Mouse (Mus musculus) left cerebral cortex, postnatal 36 days (tissue): ENCODE measurements around the gene Ndufc1. TPM values are rescaled to one million over a fixed set of nuclear protein-coding genes. Genes with fewer than 3 reads are reported as not detected.
"Not testable (repeated sequence)": the region's sequence is repeated elsewhere in the genome, so short reads cannot be mapped to it uniquely, and the experiment has no call there.

ENCODE experiments used
- DNase-seq, 2 experiments: peaks; one replicate each; pipeline ENCODE4 v3.0.0; 2021 to 2022; ENCODE audit warnings: low spot score in 2 of 2, mixed read lengths in 1 of 2
- intact Hi-C: fragments of 180-260 bp; cut with DNase I; formaldehyde crosslinking; loops from one replicate; pipeline ENCODE4 v1.15.1; 2025
- total RNA-seq, 2 experiments: library from RNA; stranded (reverse); gene quantifications; 2 replicates each; pipeline ENCODE4 v1.2.3; 2021

The Ndufc1 gene
- total RNA-seq, 2 experiments from 2014 or later: 288 to 324 TPM

DNA sequence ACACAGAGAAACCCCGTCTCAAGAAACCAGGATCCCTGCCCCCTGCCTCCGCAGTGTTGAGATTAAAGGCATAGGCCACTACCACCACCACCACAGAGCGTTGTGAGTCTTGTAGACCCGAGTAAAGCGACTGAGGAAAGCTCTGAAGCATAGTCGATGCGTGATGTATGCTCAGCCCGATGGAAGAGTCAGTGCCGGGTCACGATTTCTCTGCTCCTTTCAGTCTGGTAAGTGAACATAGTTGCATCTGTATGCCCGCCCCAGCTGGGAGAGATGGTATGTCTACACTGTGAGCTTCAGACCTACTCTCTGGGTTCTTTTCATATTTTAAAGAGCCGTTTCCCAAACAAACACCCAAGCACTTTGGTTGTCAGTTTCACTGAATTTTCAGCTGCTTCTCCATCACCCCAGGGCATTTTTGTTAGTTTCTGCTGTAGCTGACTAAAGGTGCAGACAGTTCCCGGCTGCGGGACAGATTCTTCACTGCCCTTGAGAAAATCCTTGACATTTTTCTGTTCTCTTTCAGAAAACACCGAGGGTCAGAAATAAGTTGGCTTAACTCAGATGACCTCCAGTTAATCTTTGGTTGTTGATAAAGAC is 11.0 kb downstream of the Ndufc1 start:
- intact Hi-C loops: no loop called here

DNA sequence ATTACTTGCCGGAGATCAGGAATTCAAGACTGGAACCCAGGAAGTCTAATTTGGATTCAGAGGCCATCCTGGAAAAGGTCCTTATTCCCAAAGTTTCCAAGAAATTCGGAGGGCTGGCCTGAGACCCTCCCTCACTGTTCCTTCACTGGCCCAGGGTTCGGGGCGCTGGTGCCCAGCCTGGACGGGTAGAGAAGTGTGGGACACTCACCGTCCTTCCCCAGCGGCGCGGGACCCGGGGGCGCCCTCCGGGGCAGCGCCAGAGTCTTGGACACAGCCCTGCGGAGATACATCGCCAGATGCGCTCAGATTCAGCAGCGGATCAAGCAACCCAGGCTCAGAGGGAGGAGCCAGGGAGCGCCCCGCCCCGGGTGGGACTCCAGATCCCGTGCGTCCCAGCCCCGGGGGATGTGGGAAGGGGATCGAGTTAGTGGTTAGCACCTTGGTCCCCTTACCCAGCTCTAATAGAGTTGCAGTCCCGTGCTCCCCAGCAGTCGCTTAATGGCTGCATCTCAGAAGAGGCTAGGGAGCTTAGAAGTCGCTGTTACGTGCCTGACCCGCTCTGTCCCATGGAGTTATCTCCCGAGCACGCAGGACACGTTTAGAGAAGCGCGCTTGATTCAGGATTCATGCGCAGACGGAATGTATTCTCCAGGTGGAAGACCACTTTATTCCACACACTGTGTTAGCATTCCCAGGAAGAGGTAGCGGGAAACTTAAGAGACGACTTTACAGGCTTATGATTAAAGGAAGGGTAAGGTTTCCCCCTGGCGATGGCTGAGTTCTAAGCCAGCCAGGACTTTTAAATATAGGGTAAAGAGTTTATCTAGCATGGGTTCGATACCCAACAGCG is 12.3 kb downstream of the Ndufc1 start, which contains the start of gene Mgarp:
Mgarp (minus strand) TSS at position 520 of the 850 bp plus-strand sequence.
- intact Hi-C loops: no loop called here
- DNase-seq: no peak

More for the DNA sequence above, 11.0 kb downstream of the Ndufc1 start:
- DNase-seq: no peak

DNA sequence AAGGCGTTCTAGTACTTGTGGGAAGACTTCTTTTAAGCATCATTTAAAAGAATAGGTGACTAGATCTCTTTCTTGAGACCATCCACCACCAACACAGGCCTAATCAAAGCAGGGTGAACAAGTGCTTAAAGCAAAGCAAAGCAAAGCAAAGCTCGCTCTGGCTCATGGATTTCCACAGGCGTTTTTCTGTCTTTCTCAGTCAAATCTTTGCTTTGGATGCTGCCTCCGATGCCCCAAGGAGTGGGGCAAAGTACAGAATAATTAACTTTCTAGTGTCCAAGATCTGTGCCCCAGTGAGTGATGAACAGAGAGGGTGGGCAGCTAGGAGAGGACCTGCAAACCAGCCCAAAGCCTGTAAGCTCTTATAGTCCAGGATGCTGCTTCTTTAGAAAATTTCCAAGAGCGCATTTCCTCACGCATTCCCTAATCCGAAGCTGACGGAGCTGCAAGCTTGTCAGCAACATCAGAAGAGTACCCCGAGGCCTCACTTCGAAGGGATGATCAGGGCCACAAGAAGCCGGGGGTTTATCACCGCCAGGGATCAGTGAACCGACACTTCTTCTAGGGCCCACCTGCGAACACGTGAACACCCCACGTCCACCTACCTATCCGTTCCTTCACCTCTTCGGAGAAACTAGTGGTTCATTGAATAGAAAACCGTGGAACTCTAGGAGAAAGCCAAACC is 13.2 kb downstream of the Ndufc1 start:
- intact Hi-C loops: no loop called here
- DNase-seq: no peak

DNA sequence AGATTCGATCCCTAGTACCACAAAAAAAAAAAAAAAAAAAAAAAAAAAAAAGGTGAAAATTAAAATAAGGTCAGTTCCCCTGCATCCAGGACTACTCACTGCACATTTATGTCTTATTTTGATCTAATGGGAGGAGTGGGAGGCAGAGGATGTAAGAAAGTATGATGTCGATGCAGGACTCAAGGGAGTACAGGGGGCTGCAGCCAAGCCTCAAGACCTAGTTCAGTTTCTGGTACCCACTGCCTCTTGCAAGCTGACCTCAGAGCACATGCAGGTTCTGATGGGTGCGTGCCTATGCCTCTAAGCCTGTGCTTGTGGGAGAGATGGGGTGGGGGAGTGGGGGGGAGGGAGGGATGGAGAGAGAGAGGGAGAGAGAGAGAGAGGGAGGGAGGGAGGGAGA is 13.9 kb downstream of the Ndufc1 start:
- intact Hi-C loops: no loop called here
- DNase-seq: no peak

DNA sequence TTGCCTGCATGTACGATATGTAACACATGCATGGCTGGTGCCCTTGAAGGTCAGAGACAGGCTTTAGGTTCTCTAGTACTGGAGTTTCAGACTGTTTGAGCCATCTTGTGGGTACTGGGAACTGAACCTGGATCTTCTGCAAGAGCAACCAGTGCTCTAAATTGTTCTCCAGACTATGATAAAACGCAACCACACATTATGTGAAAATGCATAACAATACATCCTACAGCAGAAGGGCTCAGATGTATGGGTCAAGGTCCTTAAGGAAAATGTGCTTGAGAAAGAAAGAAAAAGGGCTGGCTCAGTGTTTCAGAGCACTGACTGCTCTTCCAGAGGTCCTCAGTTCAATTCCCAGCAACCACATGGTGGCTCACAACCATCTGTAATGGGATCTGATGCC is 15.1 kb downstream of the Ndufc1 start:
- intact Hi-C loops: no loop called here
- no peak for DNase-seq

DNA sequence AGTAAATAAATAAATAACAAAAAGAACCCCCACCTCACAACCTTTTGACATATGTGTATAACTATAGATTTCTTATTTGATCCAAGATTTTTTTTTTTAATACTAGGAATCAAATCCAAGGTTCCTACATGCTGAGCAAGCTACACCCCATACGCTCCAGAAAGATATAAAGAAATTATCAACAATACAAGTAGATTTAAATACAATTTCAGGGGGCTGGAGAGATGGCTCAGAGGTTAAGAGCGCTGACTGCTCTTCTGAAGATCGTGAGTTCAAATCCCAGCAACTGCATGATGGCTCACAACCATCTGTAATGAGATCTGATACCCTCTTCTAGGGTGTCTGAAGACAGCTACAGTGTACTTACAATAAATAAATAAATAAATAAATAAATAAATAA is 15.8 kb downstream of the Ndufc1 start:
- intact Hi-C loops: not testable (repeated sequence)

DNA sequence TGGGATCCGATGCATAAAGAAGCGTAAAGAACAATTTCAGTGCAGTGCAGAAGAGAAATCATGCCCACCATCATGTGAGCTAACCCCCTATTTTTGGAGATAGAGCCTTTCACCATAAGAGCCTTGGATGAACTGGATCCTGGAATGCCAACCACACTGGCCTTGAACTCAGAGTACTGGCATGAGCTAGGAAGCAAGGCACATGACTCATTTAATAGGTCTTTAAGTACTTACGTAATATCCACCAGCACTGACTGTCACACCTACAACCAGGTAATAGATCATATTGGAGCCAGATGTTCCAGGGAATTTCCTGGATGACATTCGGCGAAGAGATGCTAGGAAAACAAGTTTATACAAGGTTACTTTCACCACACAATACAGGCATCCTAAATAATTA is 17.2 kb downstream of the Ndufc1 start:
- intact Hi-C loops: no loop called here
- no peak for DNase-seq

More for the DNA sequence above, 15.8 kb downstream of the Ndufc1 start:
- DNase-seq: not testable (repeated sequence)

DNA sequence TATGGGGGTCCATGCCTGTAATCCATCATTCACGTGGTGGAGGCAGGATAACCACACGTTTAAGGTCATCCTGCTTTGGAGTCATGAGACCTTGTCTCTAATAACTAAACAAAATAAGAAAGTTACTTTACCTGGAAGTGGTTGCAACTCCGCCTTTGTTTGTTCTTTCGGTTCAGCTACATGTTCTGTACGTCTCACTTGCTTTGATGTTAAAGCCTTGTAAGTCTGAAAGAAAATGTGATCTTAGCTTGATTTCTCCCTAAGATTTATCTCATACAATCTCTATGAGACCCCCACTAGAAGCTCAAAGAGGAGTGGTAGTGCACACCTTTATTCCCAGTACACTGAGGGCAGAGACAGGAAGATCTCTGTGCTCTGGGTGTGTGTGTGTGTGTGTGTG is 17.7 kb downstream of the Ndufc1 start:
- no peak for DNase-seq
- intact Hi-C loops: no loop called here

DNA sequence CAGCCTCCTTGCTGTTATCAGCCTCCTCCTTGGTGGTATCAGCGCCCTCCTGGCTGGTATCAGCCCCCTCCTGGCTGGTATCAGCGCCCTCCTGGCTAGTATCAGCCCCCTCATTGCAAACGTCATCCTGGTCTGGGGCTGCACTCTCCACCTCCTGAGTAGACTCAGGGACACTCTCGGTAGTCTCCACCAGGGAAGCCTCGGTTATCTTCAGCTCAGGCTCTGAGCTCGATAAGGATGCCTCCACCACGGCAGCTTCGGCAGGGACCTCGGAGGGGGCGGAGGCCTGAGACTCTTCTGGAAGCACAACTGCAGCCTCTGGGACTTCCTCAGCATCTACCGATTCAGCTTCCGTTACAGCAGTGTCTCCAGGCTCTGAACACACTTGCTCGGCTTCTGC is 19.9 kb downstream of the Ndufc1 start:
- intact Hi-C loops: no loop called here
- no peak for DNase-seq

DNA sequence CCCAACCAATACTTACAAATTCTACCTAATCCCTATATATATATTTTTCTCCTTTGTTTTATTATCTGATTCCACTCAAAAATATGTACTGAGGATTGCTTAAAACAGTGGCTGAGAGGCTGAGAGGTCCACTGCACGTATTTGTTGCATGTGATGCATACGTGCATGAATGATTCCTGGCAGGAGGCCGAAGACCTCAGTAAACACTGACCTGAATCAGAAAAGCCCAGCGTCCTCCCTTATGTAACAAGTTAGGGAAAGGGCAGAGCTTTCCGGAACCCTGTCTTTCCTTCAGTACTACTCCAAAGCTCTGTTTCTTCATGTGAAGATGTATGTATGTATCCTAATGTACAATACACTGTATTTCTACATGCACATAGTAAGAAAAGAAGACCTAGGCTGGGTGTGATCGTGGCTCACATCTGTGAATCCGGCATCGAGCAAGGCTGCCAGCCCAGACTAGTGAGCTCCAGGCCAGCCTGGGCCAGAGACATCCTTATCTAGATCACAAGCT is 20.9 kb downstream of the Ndufc1 start:
- intact Hi-C loops: no loop called here
- DNase-seq: no peak

DNA sequence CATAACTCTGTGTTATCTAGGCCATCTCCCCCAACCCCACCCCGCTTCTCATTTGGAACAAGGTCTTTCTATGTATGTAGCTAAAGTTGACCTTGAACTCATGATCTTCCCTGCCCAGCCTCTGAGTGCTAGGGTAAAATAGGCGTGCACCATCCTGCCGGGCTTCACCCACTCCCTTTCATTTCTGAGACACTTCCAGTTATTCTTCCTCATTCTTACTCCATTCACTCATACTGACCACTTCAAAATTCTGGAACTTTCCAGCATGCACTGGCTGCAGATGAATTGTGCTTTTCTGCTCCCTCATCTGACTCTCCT is 21.7 kb downstream of the Ndufc1 start:
- intact Hi-C loops: no loop called here

DNA sequence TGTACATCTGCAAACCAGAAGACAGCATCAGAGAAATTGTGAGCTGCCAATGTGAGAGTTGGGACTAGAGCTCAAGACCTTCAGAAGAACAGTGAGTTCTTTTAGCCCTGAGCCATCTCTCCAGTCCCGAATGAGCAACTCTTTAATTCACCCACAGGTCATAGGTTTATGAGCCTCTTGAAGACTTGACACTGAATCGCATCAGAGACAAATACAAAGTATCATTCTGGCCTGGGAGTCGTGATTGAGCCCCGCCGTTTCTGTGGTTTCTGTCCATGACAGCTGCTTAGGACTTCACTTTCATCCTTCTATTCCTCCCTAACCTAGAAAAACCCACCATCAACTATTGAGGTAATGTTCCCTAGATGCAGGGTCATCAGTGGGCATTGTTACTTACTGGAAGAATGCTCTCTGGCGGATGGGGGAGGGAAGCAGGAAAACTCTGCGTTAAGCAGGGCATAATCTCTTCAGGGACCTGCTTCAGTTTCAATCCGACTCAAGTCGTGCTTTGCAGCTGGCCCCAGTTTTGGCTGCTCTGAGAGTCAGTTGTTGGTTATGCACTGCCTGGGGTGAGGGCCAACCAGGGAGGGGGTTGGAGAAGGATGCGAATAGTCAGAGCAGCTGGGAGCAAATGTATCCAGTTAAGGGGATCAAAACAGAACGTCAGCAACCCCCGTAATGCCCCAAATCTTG is 22.2 kb downstream of the Ndufc1 start:
- intact Hi-C loops: no loop called here
- no peak for DNase-seq

More for the DNA sequence above, 21.7 kb downstream of the Ndufc1 start:
- DNase-seq: no peak

DNA sequence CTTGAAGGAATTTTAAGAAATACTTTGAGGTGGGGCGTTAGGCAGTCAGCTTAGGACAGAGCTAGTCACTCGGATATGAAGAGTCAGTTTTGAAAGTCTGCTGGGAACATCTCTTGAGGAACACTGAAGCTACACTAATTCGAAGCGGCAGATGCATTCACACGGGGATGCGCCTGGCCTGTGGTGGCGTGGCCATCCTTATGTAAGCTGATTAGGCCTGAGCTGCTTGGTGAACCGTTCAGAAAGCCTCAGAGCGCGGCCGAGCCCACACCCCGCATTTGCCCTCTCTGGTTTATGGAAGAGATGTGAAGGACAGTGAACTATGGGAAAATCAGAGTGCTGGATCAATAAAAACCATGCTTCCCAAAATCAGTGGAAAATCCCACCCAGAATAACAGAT is 25.4 kb downstream of the Ndufc1 start:
- intact Hi-C loops: no loop called here
- DNase-seq: no peak

DNA sequence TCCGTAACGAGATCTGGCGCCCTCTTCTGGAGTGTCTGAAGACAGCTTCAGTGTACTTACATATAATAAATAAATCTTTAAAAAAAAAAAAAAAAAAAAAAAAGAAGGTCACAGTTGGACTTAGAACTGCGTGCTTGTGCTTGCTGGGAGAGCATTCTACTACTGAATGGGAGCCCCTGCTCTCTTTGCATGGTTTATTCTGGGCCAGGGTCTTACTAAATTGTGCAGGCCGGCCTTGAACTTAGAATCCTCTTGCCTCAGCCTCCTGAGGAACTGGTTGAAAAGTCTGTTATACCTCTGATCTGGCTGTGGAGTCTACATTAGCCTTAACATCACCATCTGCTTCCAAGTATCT is 28.2 kb downstream of the Ndufc1 start:
- intact Hi-C loops: no loop called here
- DNase-seq: no peak

DNA sequence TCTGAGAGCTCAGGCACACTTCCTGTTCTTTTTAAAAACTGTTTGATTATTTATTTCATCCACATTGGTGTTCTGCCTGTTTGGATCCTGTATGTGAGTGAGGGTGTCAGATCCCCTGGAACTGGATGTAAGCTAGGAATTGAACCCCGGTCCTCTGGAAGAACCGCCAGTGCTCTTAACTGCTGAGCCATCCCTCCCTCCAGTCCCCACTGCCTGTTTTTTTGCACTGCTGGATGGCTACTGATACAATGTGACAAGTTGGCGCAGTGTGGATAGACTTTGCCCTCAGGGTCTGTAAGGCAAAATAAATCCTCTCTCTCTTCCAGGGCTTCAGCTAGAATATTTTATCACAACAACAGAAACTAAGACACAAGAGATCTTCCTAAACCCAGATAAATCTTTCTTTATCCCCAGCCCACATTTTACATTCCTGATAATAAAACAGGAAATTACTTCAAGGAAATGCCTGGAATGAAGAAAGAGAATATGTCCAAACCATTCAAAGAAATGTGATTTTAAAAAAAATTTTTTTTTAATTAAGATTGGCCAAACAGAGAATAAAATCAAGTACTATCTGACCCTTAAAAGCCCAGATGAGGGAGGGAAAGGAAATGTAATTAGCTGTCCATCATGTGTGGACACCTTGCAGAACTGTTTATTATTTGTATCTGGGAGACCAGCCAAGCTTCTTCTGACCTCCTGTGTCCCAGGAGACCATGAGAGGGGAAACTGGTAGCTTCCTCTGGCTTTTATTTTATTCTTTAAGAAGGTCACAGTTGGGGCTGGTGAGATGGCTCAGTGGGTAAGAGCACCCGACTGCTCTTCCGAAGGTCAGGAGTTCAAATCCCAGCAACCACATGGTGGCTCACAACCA is 28.8 kb downstream of the Ndufc1 start:
- no peak for DNase-seq
- intact Hi-C loops: no loop called here

DNA sequence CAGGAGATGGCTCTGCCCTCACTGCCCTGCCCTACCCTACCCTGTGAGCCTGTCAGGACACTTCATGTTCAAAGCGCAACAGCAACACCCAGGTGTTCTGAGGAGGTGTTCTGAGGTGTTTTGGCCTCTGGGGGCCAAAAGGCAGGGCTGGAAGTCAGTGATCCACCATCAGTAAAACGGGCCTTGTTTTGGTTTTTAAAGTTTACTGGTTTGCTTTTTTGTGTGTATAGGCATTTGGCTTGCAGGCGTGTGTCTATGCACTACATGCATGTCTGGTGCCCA is 30.2 kb downstream of the Ndufc1 start:
- no peak for DNase-seq
- intact Hi-C loops: no loop called here

DNA sequence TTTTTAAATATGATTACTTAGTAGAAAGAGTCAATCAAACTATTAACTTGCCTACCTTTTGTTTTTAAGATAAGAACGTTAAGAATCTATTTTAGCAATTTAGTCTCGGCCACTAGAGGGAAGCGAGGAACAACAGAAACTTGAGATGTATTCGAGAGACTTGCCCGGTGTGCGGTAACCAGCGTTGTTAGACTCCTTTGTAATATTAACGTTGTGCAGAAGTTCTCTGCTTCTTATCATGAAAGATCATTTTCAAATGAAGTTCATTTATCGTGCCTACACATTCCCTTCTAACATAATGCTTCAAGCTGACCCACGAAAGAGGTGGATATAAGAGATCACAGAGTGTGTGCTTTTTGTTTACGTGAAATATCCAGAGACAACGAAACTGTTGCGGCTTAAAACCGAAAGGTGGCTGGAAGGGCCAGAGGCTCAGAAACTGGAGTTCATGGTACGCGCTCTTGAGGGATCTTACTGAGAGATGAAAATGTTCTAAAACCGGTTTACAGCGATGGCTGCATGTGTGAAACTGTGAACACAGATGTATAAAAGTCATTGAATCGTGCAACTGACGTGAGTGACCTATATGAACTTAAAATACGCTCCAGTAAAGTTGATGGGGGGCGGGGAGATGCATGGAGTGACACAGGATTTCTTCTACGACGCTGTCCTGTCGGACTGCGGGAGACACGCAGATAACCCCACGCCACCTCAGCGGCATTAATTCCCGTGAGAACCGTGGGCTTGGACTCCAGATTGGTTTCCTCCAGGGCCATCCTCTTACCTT is 30.7 kb downstream of the Ndufc1 start:
- DNase-seq: no peak
- intact Hi-C loops: no loop called here

DNA sequence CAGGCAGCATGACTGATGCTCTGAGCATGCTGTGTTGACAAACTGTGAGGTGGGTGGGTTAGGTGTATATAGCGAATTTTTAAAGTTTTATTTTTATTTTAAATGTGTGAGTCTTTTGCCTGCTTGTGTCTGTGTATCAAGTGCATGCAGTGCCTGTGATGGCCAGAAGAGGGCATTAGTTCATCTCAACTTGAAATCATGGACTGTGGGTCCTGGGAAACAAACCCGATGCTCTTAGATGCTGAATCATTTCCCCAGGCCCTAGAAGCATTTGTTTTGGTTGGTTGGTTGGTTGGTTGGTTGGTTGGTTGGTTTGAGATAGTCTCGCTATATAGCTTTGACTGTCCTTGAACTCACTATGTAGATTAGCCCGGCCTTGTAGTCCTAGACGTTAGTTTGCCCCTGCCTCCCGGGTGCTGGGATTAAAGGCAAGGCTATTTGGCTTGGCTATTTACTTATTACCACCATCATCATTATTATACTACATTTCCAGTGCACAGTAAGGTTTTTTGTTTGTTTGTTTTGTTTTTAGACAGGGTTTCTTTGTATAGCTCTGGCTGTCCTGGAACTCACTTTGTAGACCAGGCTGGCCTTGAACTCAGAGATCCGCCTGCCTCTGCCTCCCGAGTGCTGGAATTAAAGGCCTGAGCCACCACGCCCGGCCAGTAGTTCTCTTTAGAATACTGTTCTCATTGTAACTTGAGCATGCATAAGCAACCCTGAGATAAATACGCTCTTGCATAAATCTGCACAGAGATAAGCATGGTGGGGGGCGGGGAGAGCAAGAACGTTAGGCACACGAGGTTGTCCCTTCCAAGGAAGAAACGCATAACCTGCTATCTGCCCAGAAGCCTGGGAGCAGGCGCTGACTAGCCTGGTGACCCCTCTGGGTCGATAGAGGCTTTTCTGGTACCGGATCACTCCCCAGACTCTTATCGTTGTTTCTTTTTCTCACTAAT is 33.2 kb downstream of the Ndufc1 start:
- intact Hi-C loops: no loop called here
- no peak for DNase-seq
